Mouse (Mus musculus) forebrain, embryonic 13.5 days (tissue): Measurements from ENCODE around the gene Cd83. TPM values are rescaled to one million over a fixed set of nuclear protein-coding genes. Genes with fewer than 3 reads are reported as not detected.
A peak's percentile ranks its signal among the peaks of the same experiment; 100 is the strongest.

Source experiments
- ATAC-seq: fragments of 200-750 bp; cut with Nextera tagmentation; 2 replicates; pipeline ENCODE4 v1.8.0; 2017
- H3K27ac ChIP-seq: fragments of 300-500 bp; sonication (generic); 2 replicates; pipeline ENCODE4 v1.5.1; 2015; ENCODE audit warnings: inconsistent platforms, mild to moderate bottlenecking, moderate library complexity
- H3K27me3 ChIP-seq: fragments of 300-500 bp; sonication (generic); 2 replicates; pipeline ENCODE4 v1.6.1; 2015; ENCODE audit warnings: mild to moderate bottlenecking, inconsistent platforms
- H3K36me3 ChIP-seq: fragments of 300-500 bp; sonication (generic); 2 replicates; pipeline ENCODE4 v1.6.1; 2015; ENCODE audit warnings: mild to moderate bottlenecking, inconsistent platforms; ENCODE audit not compliant: poor library complexity, severe bottlenecking
- H3K4me1 ChIP-seq: fragments of 300-500 bp; sonication (generic); 2 replicates; pipeline ENCODE4 v1.6.1; 2015; ENCODE audit warnings: inconsistent platforms
- H3K4me2 ChIP-seq: fragments of 300-500 bp; sonication (generic); 2 replicates; pipeline ENCODE4 v1.6.1; 2015; ENCODE audit warnings: inconsistent platforms, mild to moderate bottlenecking, moderate library complexity
- H3K4me3 ChIP-seq: fragments of 300-500 bp; sonication (generic); 2 replicates; pipeline ENCODE4 v1.5.1; 2015; ENCODE audit warnings: mild to moderate bottlenecking, inconsistent platforms
- H3K9ac ChIP-seq: fragments of 300-500 bp; sonication (generic); 2 replicates; pipeline ENCODE4 v1.6.1; 2015; ENCODE audit warnings: mild to moderate bottlenecking, inconsistent platforms
- H3K9me3 ChIP-seq: fragments of 300-500 bp; sonication (generic); replicated peaks from 2 replicates; pipeline ENCODE4 v1.6.1; 2016; ENCODE audit warnings: inconsistent platforms
- WGBS: fragments of 180-500 bp; shearing (Covaris S2); methylation state at CpG from one replicate; pipeline ENCODE4 v1.1.7; 2015; 5-methylcytosine and 5-hydroxymethylcytosine counted together
- polyA plus RNA-seq: library from polyadenylated mRNA; unstranded; fragments of >200 nt; fragmentation: Nextera tagmentation; extraction: Ambion mirVana; gene quantifications from 2 replicates; pipeline ENCODE4 v1.2.1, GENCODE M21; 2015

The Cd83 gene
- polyA plus RNA-seq, 1 experiment from 2014 or later: 3.8 TPM

DNA sequence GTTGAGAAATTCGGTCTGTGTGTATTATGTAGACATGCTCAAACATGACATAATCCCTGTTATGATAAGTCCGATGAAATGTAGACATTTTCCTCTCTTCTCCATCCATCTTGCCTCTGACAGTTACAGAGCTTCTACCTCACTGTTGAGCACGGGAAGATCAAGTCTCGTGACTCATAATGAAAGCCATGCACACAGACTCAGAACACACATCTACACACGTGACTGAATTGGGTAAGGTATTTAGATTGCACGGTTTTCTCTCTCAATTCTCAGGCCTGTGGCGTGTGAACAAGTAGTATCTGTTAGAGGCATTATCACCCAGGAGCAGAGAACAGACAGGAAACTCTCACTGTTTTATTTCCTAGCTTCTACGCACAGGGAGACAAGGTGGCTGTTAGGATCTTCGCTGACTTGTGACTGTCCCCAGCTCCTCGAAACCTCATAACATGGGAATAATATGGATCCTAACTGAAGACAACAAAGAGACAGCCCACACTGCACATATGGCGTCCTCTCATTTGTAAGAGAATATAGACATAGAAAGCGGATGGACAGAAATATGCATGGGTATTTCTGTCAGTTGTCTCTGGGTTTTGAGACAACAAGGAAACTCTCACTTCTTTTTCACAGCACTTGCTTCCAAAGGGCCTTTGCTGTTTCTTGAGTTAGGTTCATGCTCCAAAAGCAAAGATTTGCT lies 23.3 kb upstream of the Cd83 start:
- 91% methylated on average over 12 of the region's 12 CpGs for WGBS
- H3K27me3 ChIP-seq: no peaks in the 10 kb centered on the region
- ATAC-seq: no peak
- no peak overlapping the region for H3K9ac ChIP-seq
- H3K27ac ChIP-seq: no peak overlapping the region
- no peak overlapping the region for H3K4me3 ChIP-seq
- H3K4me1 ChIP-seq: no peaks in the 10 kb centered on the region
- no peaks in the 10 kb centered on the region for H3K9me3 ChIP-seq
- no peaks in the 10 kb centered on the region for H3K36me3 ChIP-seq
- no peak overlapping the region for H3K4me2 ChIP-seq

GRCm38 (mm10) chr13:43762901-43763300 lies 21.7 kb upstream of the Cd83 start:
- Histone ChIP-seq H3K27ac (no peak overlapping the region), H3K9me3 (no peaks in the 10 kb centered on the region), H3K36me3 (no peaks in the 10 kb centered on the region), H3K4me2 (no peak overlapping the region), H3K4me3 (no peak overlapping the region), H3K4me1 (0 out of 2 replicates have a peak, but pooled peaks cover 3% of the 10 kb centered on the region), H3K9ac (no peak overlapping the region), H3K27me3 (no peaks in the 10 kb centered on the region)
- no peak for ATAC-seq
- WGBS: 90% methylated on average over 9 of the region's 9 CpGs

DNA sequence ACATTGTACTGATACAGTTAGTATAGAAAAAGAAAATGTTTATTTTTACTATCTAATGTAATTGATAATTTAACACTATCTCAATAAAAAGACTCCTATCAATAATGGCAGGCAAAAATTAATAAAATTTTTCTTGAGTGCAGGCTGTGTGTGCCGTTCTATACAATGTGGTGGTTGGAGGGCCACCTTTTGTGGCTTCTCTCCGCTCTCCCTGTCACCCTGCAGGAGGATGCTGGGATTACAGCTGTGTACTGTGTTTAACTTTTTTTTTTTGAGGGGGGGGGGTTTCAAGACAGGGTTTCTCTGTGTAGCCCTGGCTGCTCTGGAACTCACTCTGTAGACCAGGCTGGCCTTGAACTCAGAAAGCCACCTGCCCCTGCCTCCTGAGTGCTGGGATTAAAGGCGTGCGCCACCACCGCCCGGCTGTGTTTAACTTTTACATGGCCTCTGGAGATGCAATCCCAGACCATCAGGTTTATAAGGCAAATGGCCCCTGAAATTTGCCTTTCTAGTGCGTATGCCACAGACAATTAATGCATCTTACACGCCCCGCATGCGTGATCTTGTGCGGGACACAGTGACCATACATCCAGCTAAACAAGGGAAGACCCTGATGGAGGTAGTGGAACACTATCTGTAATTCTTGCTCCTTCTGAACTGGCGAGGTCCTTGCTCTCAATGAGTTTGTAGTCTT lies 21.1 kb upstream of the Cd83 start:
- WGBS: 90% methylated on average over 12 of the region's 12 CpGs
- no peak for ATAC-seq
- H3K36me3 ChIP-seq: no peaks in the 10 kb centered on the region
- no peak overlapping the region for H3K9ac ChIP-seq
- H3K9me3 ChIP-seq: no peaks in the 10 kb centered on the region
- no peak overlapping the region for H3K4me3 ChIP-seq
- H3K27ac ChIP-seq: no peak overlapping the region
- no peaks in the 10 kb centered on the region for H3K27me3 ChIP-seq
- no peak overlapping the region for H3K4me2 ChIP-seq
- 0 out of 2 replicates have a peak, but pooled peaks cover 3% of the 10 kb centered on the region for H3K4me1 ChIP-seq

GRCm38 (mm10) chr13:43763995-43764579 lies 20.5 kb upstream of the Cd83 start:
- peak; percentile 57; the same call in 1 of the 2 replicates for ATAC-seq
- Histone ChIP-seq H3K36me3 (no peaks in the 10 kb centered on the region), H3K27me3 (no peaks in the 10 kb centered on the region), H3K4me1 (0 out of 2 replicates have a peak, but pooled peaks cover 3% of the 10 kb centered on the region), H3K9me3 (no peaks in the 10 kb centered on the region), H3K9ac (no peak overlapping the region), H3K4me3 (no peak overlapping the region), H3K27ac (no peak overlapping the region), H3K4me2 (no peak overlapping the region)
- WGBS: 78% methylated on average over 8 of the region's 8 CpGs

- no peaks in the 10 kb centered on the region for H3K9me3 ChIP-seq
- no peaks in the 10 kb centered on the region for H3K27me3 ChIP-seq
- H3K4me2 ChIP-seq: no peak overlapping the region
- no peak overlapping the region for H3K27ac ChIP-seq
- no peak for ATAC-seq
- 84% methylated on average over 11 of the region's 11 CpGs for WGBS
- H3K4me3 ChIP-seq: no peak overlapping the region
- no peak overlapping the region for H3K9ac ChIP-seq
- H3K36me3 ChIP-seq: no peaks in the 10 kb centered on the region
- 0 out of 2 replicates have a peak, but pooled peaks cover 3% of the 10 kb centered on the region for H3K4me1 ChIP-seq
Measured at GRCm38 (mm10) chr13:43765293-43765814, 19.2 kb upstream of the Cd83 start.

DNA sequence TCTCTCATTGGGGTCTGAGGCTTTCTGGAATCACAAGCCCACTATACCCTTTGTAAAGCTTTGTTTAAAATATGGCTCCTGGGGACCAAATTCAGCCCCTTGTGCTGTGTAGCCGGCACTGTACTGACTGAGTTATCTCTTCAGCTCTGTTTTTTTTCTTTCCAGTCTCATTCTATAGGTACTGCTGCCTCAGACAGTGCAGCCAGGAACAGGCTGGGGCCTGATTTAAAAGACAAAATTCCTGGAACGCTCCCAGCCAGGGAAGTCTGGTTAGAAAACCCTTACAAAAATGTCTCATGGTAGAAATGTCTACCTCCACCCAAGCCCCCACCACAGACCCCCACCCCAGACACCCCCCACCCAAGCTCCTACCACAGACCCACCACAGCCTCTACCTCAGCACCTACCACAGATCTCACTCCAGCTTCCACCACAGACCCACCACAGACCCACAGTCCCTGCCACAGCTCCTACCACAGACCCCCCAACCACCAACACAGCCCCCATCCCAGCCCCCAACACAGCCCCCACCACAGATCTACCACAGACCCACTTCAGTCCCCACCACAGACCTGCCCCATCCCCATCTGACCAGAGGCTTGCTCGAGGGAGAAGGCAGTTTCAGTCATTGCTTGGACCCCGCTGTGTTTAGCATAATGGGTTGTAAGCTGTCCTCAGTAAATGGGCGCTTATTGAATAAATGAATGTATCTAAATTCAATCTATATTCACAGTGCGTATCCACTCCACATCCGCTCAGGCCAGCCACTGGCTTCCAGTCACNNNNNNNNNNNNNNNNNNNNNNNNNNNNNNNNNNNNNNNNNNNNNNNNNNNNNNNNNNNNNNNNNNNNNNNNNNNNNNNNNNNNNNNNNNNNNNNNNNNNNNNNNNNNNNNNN lies 17.5 kb upstream of the Cd83 start:
- Histone ChIP-seq H3K36me3 (no peaks in the 10 kb centered on the region), H3K9me3 (no peaks in the 10 kb centered on the region), H3K4me2 (no peak overlapping the region), H3K9ac (no peak overlapping the region), H3K4me3 (no peak overlapping the region), H3K27ac (peak overlapping the region; percentile 3; the same call in 1 of the 2 replicates), H3K4me1 (0 out of 2 replicates have a peak, but pooled peaks cover 3% of the 10 kb centered on the region), H3K27me3 (no peaks in the 10 kb centered on the region)
- 43% methylated on average over 7 of the region's 7 CpGs for WGBS
- peak; percentile 64 for ATAC-seq

DNA sequence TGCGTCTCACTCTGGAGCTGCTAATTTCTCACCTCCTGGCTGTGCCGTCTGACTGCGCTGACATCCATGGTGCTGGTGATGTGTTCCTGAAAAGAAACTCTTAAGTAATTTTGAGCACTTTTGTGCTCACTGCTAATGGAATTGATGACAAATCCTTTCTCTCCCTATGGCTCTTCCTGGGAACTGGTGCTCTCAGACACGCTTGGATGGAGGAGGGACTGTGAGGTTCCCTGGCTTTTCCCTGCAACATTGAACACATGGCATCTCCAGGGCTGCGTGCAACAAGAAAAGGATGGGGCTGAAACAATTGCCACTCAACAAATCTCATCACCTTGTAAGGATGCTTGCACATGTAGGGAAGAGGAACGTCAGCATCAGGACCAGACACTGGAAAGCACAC lies 11.6 kb upstream of the Cd83 start:
- Histone ChIP-seq H3K9me3 (no peaks in the 10 kb centered on the region), H3K27me3 (peaks cover 12% of the 10 kb centered on the region; the same call in 1 of the 2 replicates), H3K27ac (no peak overlapping the region), H3K36me3 (no peaks in the 10 kb centered on the region), H3K4me2 (no peak overlapping the region), H3K4me3 (no peak overlapping the region), H3K9ac (no peak overlapping the region), H3K4me1 (peaks cover 20% of the 10 kb centered on the region)
- WGBS: 88% methylated on average over 6 of the region's 6 CpGs
- ATAC-seq: no peak

GRCm38 (mm10) chr13:43773965-43774566 lies 10.5 kb upstream of the Cd83 start:
- Histone ChIP-seq H3K9me3 (no peaks in the 10 kb centered on the region), H3K4me2 (peak overlapping the region; percentile 30), H3K4me3 (no peak overlapping the region), H3K36me3 (no peaks in the 10 kb centered on the region), H3K27ac (peak overlapping the region; percentile 55; the same call in 1 of the 2 replicates), H3K4me1 (peaks cover 20% of the 10 kb centered on the region), H3K9ac (no peak overlapping the region), H3K27me3 (peaks cover 12% of the 10 kb centered on the region; the same call in 1 of the 2 replicates)
- ATAC-seq: peak; percentile 80
- WGBS: 36% methylated on average over 15 of the region's 15 CpGs

DNA sequence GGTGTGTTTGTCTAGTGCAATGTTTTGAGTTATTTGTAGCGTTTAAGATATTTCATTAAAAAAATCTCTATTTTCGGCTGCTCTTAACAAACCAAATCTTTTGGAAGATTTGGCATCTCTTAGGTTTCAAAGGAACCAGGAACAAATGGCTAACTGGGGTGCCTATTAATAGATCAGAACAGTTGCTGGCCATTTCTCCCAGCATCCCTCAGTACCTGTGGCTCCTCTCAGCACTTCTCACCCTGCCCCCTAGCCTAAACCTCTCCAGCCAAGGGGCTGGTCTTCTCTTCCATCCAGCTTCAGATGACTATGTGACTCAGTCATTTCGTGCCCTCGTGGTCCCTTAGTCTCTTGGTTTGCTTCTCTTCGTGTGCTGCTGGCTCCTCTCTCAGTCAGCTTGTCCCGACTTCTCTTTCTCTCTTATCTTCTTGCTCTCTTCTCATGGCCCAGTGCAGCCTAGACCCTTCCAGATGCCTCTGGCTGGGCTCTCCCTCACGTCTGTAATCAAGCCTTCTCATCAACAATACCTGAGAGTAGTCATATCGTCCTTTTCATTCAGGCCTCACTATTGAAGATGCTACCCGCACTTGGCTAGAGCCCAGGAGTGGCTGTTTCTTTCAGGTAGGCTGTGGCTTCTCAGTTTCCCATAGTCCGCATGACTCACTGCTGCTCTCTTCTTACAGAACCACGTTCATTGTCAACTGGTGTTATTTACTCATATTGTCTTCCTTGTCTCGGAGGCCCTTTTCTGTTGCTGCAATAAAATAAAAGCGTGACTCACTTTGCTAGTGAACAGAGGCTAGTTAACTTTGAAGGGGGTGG lies 9.8 kb upstream of the Cd83 start:
- Histone ChIP-seq H3K4me3 (no peak overlapping the region), H3K27ac (no peak overlapping the region), H3K9ac (no peak overlapping the region), H3K36me3 (no peaks in the 10 kb centered on the region), H3K4me2 (peak overlapping the region; percentile 30), H3K27me3 (peaks cover 12% of the 10 kb centered on the region; the same call in 1 of the 2 replicates), H3K9me3 (no peaks in the 10 kb centered on the region), H3K4me1 (peaks cover 20% of the 10 kb centered on the region)
- no peak for ATAC-seq
- WGBS: 88% methylated on average over 13 of the region's 13 CpGs

GRCm38 (mm10) chr13:43775427-43775733 lies 9.2 kb upstream of the Cd83 start:
- Histone ChIP-seq H3K4me2 (no peak overlapping the region), H3K9ac (no peak overlapping the region), H3K4me3 (no peak overlapping the region), H3K9me3 (no peaks in the 10 kb centered on the region), H3K27ac (no peak overlapping the region), H3K27me3 (peaks cover 12% of the 10 kb centered on the region; the same call in 1 of the 2 replicates), H3K4me1 (peaks cover 20% of the 10 kb centered on the region), H3K36me3 (no peaks in the 10 kb centered on the region)
- 92% methylated on average over 2 of the region's 2 CpGs for WGBS
- ATAC-seq: no peak
